Mouse (Mus musculus) inflammation-experienced regulatory T-cells, adult 6 months (primary cell): ENCODE measurements around the gene Wnt5b. TPM values are rescaled to one million over a fixed set of nuclear protein-coding genes. Genes with fewer than 3 reads are reported as not detected.
"Not testable (repeated sequence)": the region's sequence is repeated elsewhere in the genome, so short reads cannot be mapped to it uniquely, and the experiment has no call there.

Experiments
- ATAC-seq: one replicate; pipeline ENCODE4 v1.8.0; 2017
- polyA plus RNA-seq, 3 experiments: library from polyadenylated mRNA; unstranded; fragments of 100-300 nt; shearing (Covaris generic); gene quantifications; one replicate each; pipeline ENCODE4 v1.2.1; 2017

Gene Wnt5b
- polyA plus RNA-seq, 3 experiments from 2014 or later: 0.16 TPM; not detected in 2

- no peak for ATAC-seq
Measured at GRCm38 (mm10) chr6:119450965-119451943, 92.9 kb downstream of the Wnt5b start.

DNA sequence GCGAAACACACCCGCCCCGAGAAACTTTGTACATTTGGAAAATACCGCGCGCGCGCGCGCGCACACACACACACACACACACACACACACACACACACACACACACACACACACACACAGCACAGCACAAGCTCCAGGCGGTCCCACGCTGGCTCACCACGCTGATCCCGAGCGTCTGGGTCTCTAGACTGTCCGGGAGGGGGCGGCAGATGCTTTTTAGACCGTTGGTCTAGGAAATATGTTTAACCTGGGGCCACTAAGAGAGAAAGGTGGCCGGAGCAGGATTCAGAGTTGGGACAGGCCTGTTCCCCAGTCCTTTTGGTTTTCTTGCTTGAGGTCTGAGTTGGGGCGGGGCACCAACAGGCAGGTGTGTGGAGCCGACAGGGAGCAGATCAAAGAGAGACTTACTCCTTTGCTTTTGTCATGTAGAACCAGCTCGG is 95.1 kb downstream of the Wnt5b start:
- ATAC-seq: no peak

- ATAC-seq: no peak
Measured at GRCm38 (mm10) chr6:119448321-119449059, 95.7 kb downstream of the Wnt5b start.

- ATAC-seq: no peak
Measured at GRCm38 (mm10) chr6:119445671-119446607, 98.2 kb downstream of the Wnt5b start.

DNA sequence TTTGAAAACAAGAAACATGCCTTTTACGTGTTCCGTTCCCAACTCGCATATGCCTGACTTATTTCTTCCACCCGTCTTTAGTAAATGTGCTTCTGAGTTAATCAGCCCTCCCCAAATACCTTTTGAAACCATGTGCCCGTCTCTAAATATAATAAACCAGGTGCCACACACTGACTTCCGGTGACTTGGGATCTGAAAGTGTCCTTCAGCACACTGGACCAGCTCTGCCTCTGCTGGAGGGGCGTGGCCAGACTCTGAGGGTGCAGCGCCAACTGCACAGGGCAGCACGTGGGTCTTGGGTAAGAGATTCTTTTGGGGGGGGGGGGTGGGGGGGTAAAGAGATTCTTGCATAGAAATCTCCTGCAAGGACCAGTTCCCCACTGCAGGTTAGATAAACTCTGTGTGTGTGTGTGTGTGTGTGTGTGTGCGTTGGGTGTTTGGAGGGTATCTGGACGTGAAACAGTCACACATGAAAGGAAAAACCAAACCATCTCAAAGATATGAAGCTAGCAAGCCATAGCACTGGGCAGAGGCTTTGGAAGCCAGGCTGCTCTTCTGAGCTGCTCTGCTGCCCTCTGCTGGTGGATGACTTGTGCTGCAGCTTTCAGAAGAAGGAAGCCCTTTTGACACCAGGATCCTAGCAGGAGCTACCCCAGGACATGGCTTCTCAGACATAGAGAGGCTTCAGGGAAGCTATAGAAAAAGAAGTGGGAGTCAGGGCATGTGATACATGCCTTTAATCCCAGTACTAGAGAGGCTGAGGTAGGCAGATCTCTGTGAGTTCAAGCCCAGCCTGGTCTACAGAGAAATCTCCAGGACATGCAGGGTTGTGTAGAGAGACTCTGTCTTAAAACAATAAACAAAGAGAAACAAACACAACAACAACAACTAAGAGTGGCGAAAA is 100.2 kb downstream of the Wnt5b start:
- ATAC-seq: peak; percentile 84

DNA sequence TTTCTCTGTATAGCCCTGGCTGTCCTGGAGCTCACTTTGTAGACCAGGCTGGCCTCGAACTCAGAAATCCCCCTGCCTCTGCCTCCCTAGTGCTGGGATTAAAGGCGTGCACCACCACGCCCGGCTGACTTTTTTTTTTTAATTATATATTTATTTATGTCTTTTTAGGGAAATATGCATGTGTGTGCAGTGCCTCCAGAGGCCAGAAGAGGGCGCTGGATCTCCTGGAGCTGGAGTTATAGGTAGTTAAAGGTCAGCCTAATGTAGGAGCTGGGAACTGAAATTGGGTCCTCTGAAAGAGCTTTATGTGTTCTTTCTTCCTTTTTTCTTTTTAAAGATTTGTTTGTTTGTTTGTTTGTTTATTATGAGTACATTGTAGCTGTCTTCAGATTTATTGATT is 101.4 kb downstream of the Wnt5b start:
- not testable (repeated sequence) for ATAC-seq

DNA sequence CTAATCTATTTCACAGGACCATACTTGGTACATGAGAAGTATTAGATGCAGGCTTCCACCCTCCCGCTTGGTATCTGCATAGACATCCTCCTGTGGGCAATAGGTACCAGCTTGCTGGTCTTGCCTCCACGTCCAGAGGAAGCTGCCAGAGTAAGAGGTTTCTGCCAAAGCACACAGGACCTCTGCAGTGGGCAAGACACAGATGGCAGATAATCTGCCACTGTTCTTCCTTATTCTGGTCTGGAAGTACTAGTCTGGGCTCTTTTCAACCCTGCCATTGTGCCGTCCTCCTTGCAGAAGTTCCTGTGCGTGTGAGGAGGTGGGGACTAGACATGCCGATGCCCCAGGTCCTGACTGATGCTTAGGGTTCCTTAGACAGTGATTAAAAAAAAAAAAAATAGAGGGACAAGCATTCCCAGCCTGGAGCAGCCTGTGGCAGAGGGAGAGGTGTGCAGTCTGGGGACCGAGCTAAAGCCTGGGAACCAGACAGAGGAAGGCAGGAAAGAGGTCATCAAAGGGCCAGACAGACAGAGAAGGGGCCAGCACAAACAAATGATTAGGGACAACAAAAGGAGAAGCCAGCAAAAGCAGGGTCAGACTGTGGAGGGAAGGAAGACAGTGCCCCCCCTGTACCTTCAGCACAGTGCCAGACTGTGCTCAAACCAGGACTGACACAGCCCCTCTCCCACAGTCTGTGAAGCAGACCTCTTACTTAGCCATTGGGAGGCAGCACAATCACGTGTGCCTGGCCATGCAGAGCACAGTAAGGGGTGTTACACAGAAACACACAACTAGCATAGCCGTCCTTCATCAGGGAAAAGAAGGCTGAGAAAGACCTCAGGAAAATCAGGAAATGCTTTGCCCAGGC is 106.0 kb downstream of the Wnt5b start:
- no peak for ATAC-seq

DNA sequence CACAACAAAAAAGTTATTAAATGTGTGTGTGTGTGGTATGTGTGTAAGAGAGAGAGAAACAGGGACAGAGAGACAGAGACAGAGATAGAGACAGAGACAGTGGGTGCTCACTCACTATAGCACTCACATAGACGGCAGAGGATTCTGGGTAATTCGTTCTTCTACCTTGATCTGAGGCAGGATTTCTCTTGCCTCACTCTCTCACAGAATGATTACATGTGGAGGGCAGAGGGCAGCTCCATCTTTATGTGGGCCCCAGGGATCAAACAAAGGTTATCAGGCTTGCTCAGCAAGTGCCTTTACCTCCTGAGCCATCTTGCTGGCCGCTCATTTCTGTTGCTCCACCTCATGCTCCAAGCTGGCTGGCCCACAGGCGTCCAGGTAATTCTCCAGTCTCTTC is 109.8 kb downstream of the Wnt5b start:
- ATAC-seq: no peak

DNA sequence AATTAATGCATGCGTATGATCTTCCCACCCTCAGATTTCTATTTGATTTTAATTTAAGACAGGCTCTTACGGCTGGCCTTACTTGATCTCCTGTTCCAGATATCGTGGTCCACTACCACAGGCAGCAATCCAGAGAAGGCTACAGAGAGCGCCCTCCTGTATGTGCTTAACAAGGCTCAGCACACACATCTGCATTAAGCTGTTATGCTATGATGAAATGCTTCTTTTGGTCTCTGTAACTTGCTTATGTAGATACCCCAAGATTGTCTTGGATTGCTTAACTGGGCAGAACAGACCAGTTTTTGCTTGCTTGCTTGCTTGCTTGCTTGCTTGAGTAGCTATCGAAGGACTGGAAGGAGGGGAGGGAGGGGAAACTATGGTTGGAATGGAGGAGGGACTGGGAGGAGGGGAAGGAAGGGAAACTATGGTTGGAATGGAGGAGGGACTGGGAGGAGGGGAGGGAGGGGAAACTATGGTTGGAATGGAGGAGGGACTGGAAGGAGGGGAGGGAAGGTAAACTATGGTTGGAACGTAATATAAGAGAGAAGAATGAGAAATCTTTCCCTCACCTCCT is 112.3 kb downstream of the Wnt5b start:
- ATAC-seq: no peak

- peak; percentile 64 for ATAC-seq
Measured at GRCm38 (mm10) chr6:119430508-119430907, 113.6 kb downstream of the Wnt5b start.

DNA sequence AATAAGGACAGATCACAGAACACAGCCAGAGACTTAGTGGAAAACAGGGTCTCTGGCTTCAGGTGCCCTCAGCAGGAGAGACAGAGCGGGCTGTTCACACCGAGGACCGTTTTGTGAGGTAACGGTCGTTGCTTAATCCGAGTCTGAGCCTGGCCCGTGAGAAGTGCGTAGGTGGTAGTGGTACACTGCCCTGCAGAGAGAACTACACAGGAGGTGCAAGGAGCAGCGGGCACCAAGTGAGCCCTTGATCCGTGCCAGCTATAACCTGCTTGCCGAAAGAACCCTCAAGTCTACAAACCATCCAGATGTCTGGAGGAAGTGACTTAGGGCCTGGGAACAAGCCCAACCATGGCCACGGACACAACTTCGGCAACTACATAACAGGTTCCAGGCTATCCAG is 114.8 kb downstream of the Wnt5b start:
- no peak for ATAC-seq

- ATAC-seq: no peak
Measured at GRCm38 (mm10) chr6:119428611-119429010, 115.5 kb downstream of the Wnt5b start.

- ATAC-seq: no peak
Measured at GRCm38 (mm10) chr6:119421001-119421400, 123.1 kb downstream of the Wnt5b start.

DNA sequence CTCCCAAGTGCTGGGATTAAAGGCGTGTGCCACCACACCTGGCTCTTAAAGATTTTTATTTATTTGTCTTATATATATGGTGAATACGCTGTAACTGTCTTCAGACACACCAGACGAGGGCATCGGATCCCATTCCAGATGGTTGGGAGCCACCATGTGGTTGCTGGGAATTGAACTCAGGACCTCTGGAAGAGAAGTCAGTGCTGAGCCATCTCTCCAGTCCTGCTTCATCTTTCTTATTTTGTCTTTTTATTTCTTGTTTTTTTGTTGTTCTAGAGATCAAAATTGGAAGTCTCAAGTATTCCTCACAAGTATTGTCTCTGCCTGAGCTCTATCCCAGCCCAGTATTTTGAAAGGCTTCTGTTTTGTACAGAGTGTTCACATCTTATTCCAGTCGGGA is 123.8 kb downstream of the Wnt5b start:
- no peak for ATAC-seq

DNA sequence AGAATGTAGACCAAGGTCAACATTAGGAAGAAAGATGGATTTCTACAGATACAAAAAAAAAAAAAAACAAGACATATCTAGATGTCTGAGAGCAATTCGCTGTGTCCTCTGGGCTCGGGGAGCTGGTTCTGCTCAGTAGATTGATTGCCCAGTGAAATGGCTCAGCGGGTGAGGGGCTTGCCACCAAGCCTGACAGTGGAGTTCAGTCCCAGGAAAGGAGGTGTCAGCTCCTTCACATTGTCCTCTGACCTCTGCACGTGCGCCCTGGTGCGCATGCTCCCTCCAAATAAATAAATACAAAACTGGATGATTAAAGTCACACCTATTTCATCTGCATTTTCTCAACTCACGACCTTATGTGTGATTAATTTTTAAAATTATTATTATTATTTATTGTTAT is 124.7 kb downstream of the Wnt5b start:
- ATAC-seq: no peak

- ATAC-seq: no peak
Measured at GRCm38 (mm10) chr6:119418392-119419251, 125.5 kb downstream of the Wnt5b start.

DNA sequence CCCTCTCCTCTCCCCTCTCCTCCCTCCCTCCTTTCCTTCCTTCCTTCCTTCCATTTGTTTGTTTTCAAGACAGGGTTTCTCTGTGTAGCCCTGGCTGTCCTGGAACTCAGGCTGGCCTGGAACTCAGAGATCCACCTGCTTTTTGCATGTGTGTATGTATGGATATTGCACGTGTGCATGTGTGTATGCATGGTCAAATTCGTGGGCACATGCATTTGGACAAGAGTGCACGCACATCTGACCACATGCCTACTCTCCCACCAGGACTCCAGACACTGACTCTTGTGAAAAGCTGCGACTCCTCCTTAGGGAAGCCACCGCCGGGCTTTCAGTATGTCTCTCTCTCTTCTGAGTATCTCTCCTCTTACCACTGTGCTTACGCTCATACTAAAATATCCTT is 126.3 kb downstream of the Wnt5b start:
- no peak for ATAC-seq

DNA sequence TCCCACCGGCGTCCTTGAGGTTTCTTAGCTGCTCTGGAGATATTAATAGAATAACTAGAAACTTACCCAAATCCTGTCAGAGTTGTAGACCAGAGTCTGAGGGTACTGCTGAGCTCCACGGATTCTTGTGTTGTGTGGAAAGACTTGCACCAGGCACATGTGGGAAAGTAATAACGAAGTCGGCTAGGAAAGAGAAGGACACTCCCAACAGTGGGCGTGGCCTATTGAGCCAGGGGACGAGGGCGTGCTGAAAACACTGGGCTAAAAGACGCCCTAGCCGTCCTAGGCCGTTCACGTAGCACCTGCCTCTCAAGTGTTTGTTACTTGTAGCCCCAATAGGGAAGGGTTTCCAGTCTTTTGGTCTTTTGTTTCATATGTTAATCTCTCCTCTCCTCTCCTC is 126.8 kb downstream of the Wnt5b start, which contains the start of gene Adipor2:
Gene Adipor2, minus strand, starts transcription at position 351 of the 400 bp plus-strand sequence.
- no peak for ATAC-seq

DNA sequence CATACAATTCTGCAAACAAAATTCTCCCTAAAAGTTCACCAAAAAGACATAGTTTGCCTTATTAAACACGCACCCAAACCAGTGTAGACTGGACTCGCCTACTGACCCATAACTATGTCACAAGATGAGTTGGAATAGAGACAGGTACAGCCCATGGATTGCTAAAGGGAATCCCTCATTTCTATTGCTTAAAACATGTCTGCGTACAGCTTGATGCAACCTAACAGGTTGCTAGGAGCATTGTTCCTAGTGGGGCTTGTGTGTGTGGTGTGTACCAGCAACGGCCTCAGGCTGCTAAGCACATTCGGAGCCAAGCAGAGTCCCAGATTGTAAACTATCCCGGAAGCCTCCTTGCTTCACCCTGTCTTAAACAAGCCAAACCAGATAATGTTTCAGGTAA is 127.5 kb downstream of the Wnt5b start:
- ATAC-seq: no peak
